In the genomic region with DNA sequence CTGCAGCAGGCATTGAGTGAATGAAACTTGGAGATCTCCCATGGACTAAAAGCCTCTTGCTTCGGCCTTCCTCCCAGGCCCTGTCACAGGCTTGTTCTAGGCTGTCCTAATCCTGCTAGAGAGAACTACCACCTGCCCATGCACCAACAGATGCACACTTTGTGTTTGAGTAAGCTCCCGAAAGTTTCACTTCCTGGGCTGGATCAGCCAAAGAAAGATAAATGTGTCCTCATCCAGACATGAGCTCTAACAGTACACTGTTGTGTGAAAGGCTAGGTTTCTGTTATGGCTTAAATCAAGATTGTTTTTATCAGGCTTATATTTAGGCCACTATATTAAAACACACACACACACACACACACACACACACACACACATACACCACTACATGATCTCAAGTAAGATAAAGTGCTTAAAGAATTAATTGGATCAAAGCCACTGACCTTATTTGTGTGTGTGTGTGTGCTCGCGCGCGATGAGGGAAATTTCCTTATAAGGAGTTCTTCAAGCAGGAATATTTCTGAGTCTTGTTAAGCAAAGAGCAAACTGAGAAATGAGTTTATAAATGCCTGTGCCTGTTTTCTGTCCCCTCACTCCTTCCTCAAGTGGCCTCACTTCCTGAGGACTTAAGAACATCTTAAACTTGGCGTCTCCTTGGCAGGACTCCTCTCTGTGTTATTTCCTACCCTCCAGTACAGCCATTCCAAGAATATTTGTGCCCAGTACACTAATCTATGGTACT, we compare ENCODE assay signal across 15 mouse cellular contexts.
DNase-seq lines count a peak whose midpoint lies in the region; ATAC-seq and TF ChIP-seq lines count a peak whose summit lies in the region.
"Had no signal": no experiment of that assay in that cellular context is flagged by ENCODE, and none has a peak within 500 bp of the region (broad histone marks: within the 10 kb centered on the region; RNA-seq: fewer than 3 reads in every experiment).

No protein-coding gene starts in this region.

- peak; percentile 8 to 26 for DNase-seq in kidney, postnatal 4 days
- peak; percentile 15 to 31 for DNase-seq in lung, postnatal 4 days
- DNase-seq in c-Kit-positive CD71-positive TER-119-positive erythroid progenitor cells, embryonic 14.5 days (ENCODE audit: low spot score) = no peak
- DNase-seq in liver, postnatal 0 days = no peak
- DNase-seq in left cerebral cortex, adult 11 months (ENCODE audit: low spot score) = no peak
- DNase-seq: adrenal gland, postnatal 14 days; cerebellum, adult 11-12 months; gastrocnemius, postnatal 10 days; thymus, adult 2 months had no signal

- no peak for TF ChIP-seq EP300 in liver, postnatal 0 days (IDR thresholded peaks at IDR 0.05; ENCODE audit: low read depth)

- no peaks in the 10 kb centered on the region for H3K27me3 ChIP-seq in kidney, embryonic 15.5 days
- no peaks in the 10 kb centered on the region for H3K27me3 ChIP-seq in kidney, embryonic 14.5 days (ENCODE audit: control insufficient read depth, insufficient read depth, low read length)
- no peaks in the 10 kb centered on the region for H3K27me3 ChIP-seq in heart, embryonic 16.5 days (ENCODE audit: control insufficient read depth, insufficient read depth, low read length)
- H3K27me3 ChIP-seq in liver, postnatal 0 days (ENCODE audit: insufficient read depth, low read length) = no peaks in the 10 kb centered on the region
- H3K27me3 ChIP-seq: limb, embryonic 13.5 days had no signal

- H3K36me3 ChIP-seq in kidney, embryonic 15.5 days = no peaks in the 10 kb centered on the region
- no peaks in the 10 kb centered on the region for H3K36me3 ChIP-seq in kidney, embryonic 14.5 days (ENCODE audit: control insufficient read depth, insufficient read depth, low read length)
- H3K36me3 ChIP-seq in heart, embryonic 16.5 days (ENCODE audit: control insufficient read depth, insufficient read depth) = no peaks in the 10 kb centered on the region
- H3K36me3 ChIP-seq in liver, postnatal 0 days (replicated peaks; ENCODE audit: insufficient read depth, low read length) = no peaks in the 10 kb centered on the region
- H3K36me3 ChIP-seq: forebrain, embryonic 10.5 days; limb, embryonic 13.5 days had no signal

- no peak for TF ChIP-seq CTCF in liver, postnatal 0 days (IDR thresholded peaks at IDR 0.05; ENCODE audit: low read depth)

- ATAC-seq in kidney, embryonic 15.5 days (replicated peaks; ENCODE audit: low FRiP score) = no peak
- ATAC-seq in kidney, embryonic 14.5 days (ENCODE audit: low FRiP score, low TSS enrichment) = no peak
- no peak for ATAC-seq in heart, embryonic 16.5 days (replicated peaks; ENCODE audit: extremely low read depth, insufficient read depth, low FRiP score)
- ATAC-seq in liver, postnatal 0 days = no peak

- H3K27ac ChIP-seq in kidney, embryonic 15.5 days = 0 out of 2 replicates have a peak overlapping the region, but pooled peaks have one; percentile 2
- no peak overlapping the region for H3K27ac ChIP-seq in kidney, embryonic 14.5 days (ENCODE audit: low read depth, low read length)
- H3K27ac ChIP-seq in heart, embryonic 16.5 days (ENCODE audit: low read length) = peak overlapping the region; percentile 46
- no peak overlapping the region for H3K27ac ChIP-seq in liver, postnatal 0 days (ENCODE audit: low read depth)
- H3K27ac ChIP-seq: forebrain, embryonic 10.5 days; hindbrain, embryonic 14.5 days; limb, embryonic 13.5 days had no signal

- 0 out of 2 replicates have a peak, but pooled peaks cover 4% of the 10 kb centered on the region for H3K4me1 ChIP-seq in kidney, embryonic 15.5 days
- H3K4me1 ChIP-seq in kidney, embryonic 14.5 days (ENCODE audit: control insufficient read depth, insufficient read depth, low read length) = no peaks in the 10 kb centered on the region
- peaks cover 12% of the 10 kb centered on the region for H3K4me1 ChIP-seq in heart, embryonic 16.5 days (ENCODE audit: control insufficient read depth, insufficient read depth, low read length)
- no peaks in the 10 kb centered on the region for H3K4me1 ChIP-seq in liver, postnatal 0 days (ENCODE audit: insufficient read depth)

- no peak overlapping the region for H3K9ac ChIP-seq in kidney, embryonic 15.5 days
- no peak overlapping the region for H3K9ac ChIP-seq in kidney, embryonic 14.5 days (ENCODE audit: low read depth, low read length)
- no peak overlapping the region for H3K9ac ChIP-seq in heart, embryonic 16.5 days (ENCODE audit: low read length)
- H3K9ac ChIP-seq in liver, postnatal 0 days (replicated peaks) = no peak overlapping the region
- H3K9ac ChIP-seq: hindbrain, embryonic 14.5 days; limb, embryonic 13.5 days had no signal

- no peak overlapping the region for H3K4me2 ChIP-seq in kidney, embryonic 15.5 days
- H3K4me2 ChIP-seq in kidney, embryonic 14.5 days (replicated peaks; ENCODE audit: low read depth, low read length) = no peak overlapping the region
- no peak overlapping the region for H3K4me2 ChIP-seq in heart, embryonic 16.5 days (ENCODE audit: low read depth, low read length)
- no peak overlapping the region for H3K4me2 ChIP-seq in liver, postnatal 0 days (ENCODE audit: low read depth, low read length)
- H3K4me2 ChIP-seq: hindbrain, embryonic 14.5 days; limb, embryonic 13.5 days had no signal

- no peak overlapping the region for H3K4me3 ChIP-seq in kidney, embryonic 15.5 days (replicated peaks)
- H3K4me3 ChIP-seq in kidney, embryonic 14.5 days (ENCODE audit: low read length) = no peak overlapping the region
- H3K4me3 ChIP-seq in heart, embryonic 16.5 days (ENCODE audit: low read length) = no peak overlapping the region
- H3K4me3 ChIP-seq in liver, postnatal 0 days (ENCODE audit: low read depth, low read length) = no peak overlapping the region
- H3K4me3 ChIP-seq: forebrain, embryonic 10.5 days; limb, embryonic 13.5 days had no signal

- H3K9me3 ChIP-seq in kidney, embryonic 15.5 days (replicated peaks) = no peaks in the 10 kb centered on the region
- no peaks in the 10 kb centered on the region for H3K9me3 ChIP-seq in kidney, embryonic 14.5 days (ENCODE audit: control insufficient read depth, low read length)
- no peaks in the 10 kb centered on the region for H3K9me3 ChIP-seq in heart, embryonic 16.5 days (replicated peaks; ENCODE audit: control insufficient read depth, low read length)
- no peaks in the 10 kb centered on the region for H3K9me3 ChIP-seq in liver, postnatal 0 days (ENCODE audit: low read length)
- H3K9me3 ChIP-seq: forebrain, embryonic 10.5 days; limb, embryonic 13.5 days had no signal

- 65% methylated on average over 7 of the region's 7 CpGs for WGBS in kidney, embryonic 15.5 days
- WGBS in kidney, embryonic 14.5 days = 69% methylated on average over 7 of the region's 7 CpGs
- WGBS in heart, embryonic 16.5 days = 54% methylated on average over 7 of the region's 7 CpGs
- WGBS in liver, postnatal 0 days (ENCODE audit: insufficient replicate concordance) = 74% methylated on average over 7 of the region's 7 CpGs

Comparison
In these comparisons a context has a peak if more than half of its experiments do, and no peak if none do; other contexts are left out.
1. H3K27ac ChIP-seq: peak in kidney, embryonic 15.5 days (single experiment) and heart, embryonic 16.5 days (single experiment); none in kidney, embryonic 14.5 days (single experiment) and liver, postnatal 0 days (single experiment).
2. DNase-seq: peak in kidney, postnatal 4 days (2 of 2) and lung, postnatal 4 days (2 of 2); none in c-Kit-positive CD71-positive TER-119-positive erythroid progenitor cells, embryonic 14.5 days (single experiment), liver, postnatal 0 days (single experiment) and left cerebral cortex, adult 11 months (single experiment).